Mouse (Mus musculus): ENCODE data around the gene Adam33.

DNA sequence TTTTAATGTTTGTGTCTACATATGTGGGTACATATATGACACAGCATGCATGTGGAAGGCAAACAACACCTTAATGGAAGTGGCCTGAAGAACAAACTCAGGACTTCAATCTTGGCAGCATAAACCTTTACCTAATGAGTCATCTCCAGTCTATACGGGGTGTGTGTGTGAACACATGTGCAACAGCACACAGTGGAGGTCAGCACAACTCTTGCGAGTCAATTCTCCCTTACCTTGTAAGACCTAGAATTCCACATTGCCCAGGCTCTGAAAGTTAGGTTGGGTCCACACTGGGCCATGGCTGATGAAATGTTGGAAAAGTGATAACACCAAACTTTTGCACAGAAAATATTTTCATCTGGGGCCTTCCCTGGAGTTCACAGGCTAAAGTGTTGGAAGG lies 33.1 kb downstream of the Adam33 start:
- TF ChIP-seq CTCF (IDR thresholded peaks at IDR 0.05; ENCODE audit: borderline replicate concordance, insufficient read depth, low read depth, low read length), result no peak
- TF ChIP-seq POLR2A (IDR thresholded peaks at IDR 0.05; ENCODE audit: borderline replicate concordance, insufficient read depth, low read length), result no peak
